Mouse (Mus musculus): Measurements from ENCODE around the gene Syde2. TPM values are rescaled to one million over a fixed set of nuclear protein-coding genes. Genes with fewer than 3 reads are reported as not detected.

Gene Syde2
- polyA plus RNA-seq (2016; fragmentation: Nextera tagmentation; extraction: Ambion mirVana), result 7.3 and 7.5 TPM in 2 replicates

GRCm38 (mm10) chr3:145987268-145987969, at the start of gene Syde2:
Syde2 (plus strand) TSS chr3:145987870.
- peak; percentile 85 for ATAC-seq (ENCODE audit: insufficient number of reproducible peaks, low FRiP score)

DNA sequence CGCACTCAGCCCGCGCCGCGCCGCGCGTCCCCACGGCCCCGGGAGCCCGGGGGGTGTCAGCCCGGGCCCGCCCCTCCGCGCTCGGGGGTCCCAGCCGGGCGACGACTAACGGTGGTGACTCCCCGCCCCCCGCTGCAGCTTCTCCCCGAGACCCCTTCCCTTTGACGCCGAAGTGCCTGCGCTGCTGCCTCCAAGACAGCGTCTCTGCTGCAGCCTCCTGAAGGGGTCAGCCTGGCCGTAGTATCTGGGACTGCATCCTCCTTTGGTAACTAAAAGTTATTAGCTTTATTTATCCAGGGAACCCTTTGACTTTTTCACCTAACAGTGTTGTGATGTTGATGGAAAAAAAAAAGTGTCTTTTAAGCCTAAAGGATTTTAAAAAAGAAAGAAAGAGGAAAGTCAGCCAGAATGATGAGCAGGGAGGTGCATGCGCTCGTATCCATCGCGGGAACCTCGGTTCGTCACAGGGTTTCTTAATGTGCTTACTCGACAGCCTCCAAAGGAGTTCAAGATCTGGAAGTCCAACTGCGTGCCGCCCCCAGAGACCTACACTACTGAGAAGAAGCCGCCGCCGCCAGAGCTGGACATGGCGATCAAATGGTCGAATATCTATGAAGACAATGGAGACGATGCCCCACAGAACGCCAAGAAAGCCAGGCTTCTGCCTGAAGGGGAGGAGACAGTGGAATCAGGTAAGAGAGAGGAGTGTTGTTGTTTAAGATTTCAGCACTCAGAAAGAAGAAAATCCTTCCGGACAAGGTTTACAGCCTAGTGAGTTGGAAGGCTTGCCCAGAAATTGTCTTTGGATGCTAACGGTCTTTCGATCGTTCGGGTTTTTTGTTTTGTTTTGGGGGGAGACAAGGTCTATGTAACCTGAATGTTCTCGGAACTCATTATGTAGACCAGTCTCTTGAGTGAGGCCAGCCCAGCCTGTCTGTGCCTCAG, 49.0 kb upstream of the Syde2 start:
- Histone ChIP-seq H3K4me2 (peak overlapping the region; percentile 90), H3K4me3 (peak overlapping the region; percentile 98), H3K27ac (ENCODE audit: poor library complexity, severe bottlenecking) (peak overlapping the region; percentile 62), H3K36me3 (peaks cover 34% of the 10 kb centered on the region), H3K9me3 (replicated peaks) (no peaks in the 10 kb centered on the region), H3K4me1 (replicated peaks) (peaks cover 24% of the 10 kb centered on the region), H3K9ac (peak overlapping the region; percentile 96), H3K27me3 (replicated peaks) (no peaks in the 10 kb centered on the region)
- 17% methylated on average over 49 of the region's 50 CpGs for WGBS
- ATAC-seq (ENCODE audit: insufficient number of reproducible peaks, low FRiP score), result peak; percentile 20

More at GRCm38 (mm10) chr3:145987268-145987969, at the start of gene Syde2:
- peak within 1 kb of the TSS; percentile 99 for H3K9ac ChIP-seq
- H3K27ac ChIP-seq (ENCODE audit: poor library complexity, severe bottlenecking), result peak within 1 kb of the TSS; percentile 100
- H3K36me3 ChIP-seq, result 0 out of 2 replicates have a peak, but pooled peaks cover 5% of the 10 kb centered on the region
- peaks cover 28% of the 10 kb centered on the region for H3K4me1 ChIP-seq (replicated peaks)
- H3K4me2 ChIP-seq, result peak within 1 kb of the TSS; percentile 80
- no peaks in the 10 kb centered on the region for H3K9me3 ChIP-seq (replicated peaks)
- 1% methylated on average over 57 of the region's 65 CpGs for WGBS
- peak within 1 kb of the TSS; percentile 88 for H3K4me3 ChIP-seq
- H3K27me3 ChIP-seq (replicated peaks), result no peaks in the 10 kb centered on the region

- H3K4me3 ChIP-seq, result peak overlapping the region; percentile 98
- peaks cover 36% of the 10 kb centered on the region for H3K36me3 ChIP-seq
- H3K4me1 ChIP-seq (replicated peaks), result peaks cover 24% of the 10 kb centered on the region
- peak overlapping the region; percentile 90 for H3K4me2 ChIP-seq
- H3K27me3 ChIP-seq (replicated peaks), result no peaks in the 10 kb centered on the region
- H3K9ac ChIP-seq, result peak overlapping the region; percentile 96
- ATAC-seq (ENCODE audit: insufficient number of reproducible peaks, low FRiP score), result no peak
- 58% methylated on average over 12 of the region's 12 CpGs for WGBS
- H3K27ac ChIP-seq (ENCODE audit: poor library complexity, severe bottlenecking), result no peak overlapping the region
- H3K9me3 ChIP-seq (replicated peaks), result no peaks in the 10 kb centered on the region
Observed at GRCm38 (mm10) chr3:145939402-145939801, 48.3 kb upstream of the Syde2 start.

GRCm38 (mm10) chr3:145939971-145940370, 47.7 kb upstream of the Syde2 start:
- peaks cover 38% of the 10 kb centered on the region for H3K36me3 ChIP-seq
- H3K9me3 ChIP-seq (replicated peaks), result no peaks in the 10 kb centered on the region
- no peak overlapping the region for H3K4me3 ChIP-seq
- WGBS, result 78% methylated on average over 4 of the region's 4 CpGs
- peaks cover 24% of the 10 kb centered on the region for H3K4me1 ChIP-seq (replicated peaks)
- H3K27ac ChIP-seq (ENCODE audit: poor library complexity, severe bottlenecking), result no peak overlapping the region
- ATAC-seq (ENCODE audit: insufficient number of reproducible peaks, low FRiP score), result no peak
- H3K27me3 ChIP-seq (replicated peaks), result no peaks in the 10 kb centered on the region
- peak overlapping the region; percentile 96 for H3K9ac ChIP-seq
- no peak overlapping the region for H3K4me2 ChIP-seq

- Histone ChIP-seq H3K27me3 (replicated peaks) (no peaks in the 10 kb centered on the region), H3K9ac (no peak overlapping the region), H3K36me3 (peaks cover 44% of the 10 kb centered on the region), H3K9me3 (replicated peaks) (no peaks in the 10 kb centered on the region), H3K4me1 (replicated peaks) (peaks cover 38% of the 10 kb centered on the region), H3K4me3 (no peak overlapping the region), H3K27ac (ENCODE audit: poor library complexity, severe bottlenecking) (no peak overlapping the region), H3K4me2 (no peak overlapping the region)
- WGBS, result 1% methylated on average over 3 of the region's 3 CpGs
- no peak for ATAC-seq (ENCODE audit: insufficient number of reproducible peaks, low FRiP score)
Observed at GRCm38 (mm10) chr3:145941971-145942370, 45.7 kb upstream of the Syde2 start.

- H3K9me3 ChIP-seq (replicated peaks), result no peaks in the 10 kb centered on the region
- peaks cover 34% of the 10 kb centered on the region for H3K4me1 ChIP-seq (replicated peaks)
- peaks cover 41% of the 10 kb centered on the region for H3K36me3 ChIP-seq
- 77% methylated on average over 7 of the region's 7 CpGs for WGBS
- no peak overlapping the region for H3K4me2 ChIP-seq
- H3K27ac ChIP-seq (ENCODE audit: poor library complexity, severe bottlenecking), result no peak overlapping the region
- no peak overlapping the region for H3K4me3 ChIP-seq
- no peak for ATAC-seq (ENCODE audit: insufficient number of reproducible peaks, low FRiP score)
- no peak overlapping the region for H3K9ac ChIP-seq
- no peaks in the 10 kb centered on the region for H3K27me3 ChIP-seq (replicated peaks)
Observed at GRCm38 (mm10) chr3:145944348-145944747, 43.3 kb upstream of the Syde2 start.

- 82% methylated on average over 3 of the region's 3 CpGs for WGBS
- H3K4me2 ChIP-seq, result no peak overlapping the region
- peaks cover 33% of the 10 kb centered on the region for H3K4me1 ChIP-seq (replicated peaks)
- H3K4me3 ChIP-seq, result no peak overlapping the region
- no peaks in the 10 kb centered on the region for H3K27me3 ChIP-seq (replicated peaks)
- peak overlapping the region; percentile 92; the same call in 1 of the 2 replicates for H3K27ac ChIP-seq (ENCODE audit: poor library complexity, severe bottlenecking)
- no peaks in the 10 kb centered on the region for H3K9me3 ChIP-seq (replicated peaks)
- H3K36me3 ChIP-seq, result peaks cover 32% of the 10 kb centered on the region
- ATAC-seq (ENCODE audit: insufficient number of reproducible peaks, low FRiP score), result no peak
- H3K9ac ChIP-seq, result no peak overlapping the region
Observed at GRCm38 (mm10) chr3:145945904-145946303, 41.8 kb upstream of the Syde2 start.

GRCm38 (mm10) chr3:145946654-145947053, 41.0 kb upstream of the Syde2 start:
- ATAC-seq (ENCODE audit: insufficient number of reproducible peaks, low FRiP score), result no peak
- Histone ChIP-seq H3K27me3 (replicated peaks) (no peaks in the 10 kb centered on the region), H3K4me1 (replicated peaks) (peaks cover 33% of the 10 kb centered on the region), H3K36me3 (peaks cover 27% of the 10 kb centered on the region), H3K9me3 (replicated peaks) (no peaks in the 10 kb centered on the region), H3K9ac (peak overlapping the region; percentile 33), H3K27ac (ENCODE audit: poor library complexity, severe bottlenecking) (peak overlapping the region; percentile 92), H3K4me3 (no peak overlapping the region), H3K4me2 (peak overlapping the region; percentile 18; the same call in 1 of the 2 replicates)
- WGBS, result 23% methylated on average over 2 of the region's 2 CpGs

DNA sequence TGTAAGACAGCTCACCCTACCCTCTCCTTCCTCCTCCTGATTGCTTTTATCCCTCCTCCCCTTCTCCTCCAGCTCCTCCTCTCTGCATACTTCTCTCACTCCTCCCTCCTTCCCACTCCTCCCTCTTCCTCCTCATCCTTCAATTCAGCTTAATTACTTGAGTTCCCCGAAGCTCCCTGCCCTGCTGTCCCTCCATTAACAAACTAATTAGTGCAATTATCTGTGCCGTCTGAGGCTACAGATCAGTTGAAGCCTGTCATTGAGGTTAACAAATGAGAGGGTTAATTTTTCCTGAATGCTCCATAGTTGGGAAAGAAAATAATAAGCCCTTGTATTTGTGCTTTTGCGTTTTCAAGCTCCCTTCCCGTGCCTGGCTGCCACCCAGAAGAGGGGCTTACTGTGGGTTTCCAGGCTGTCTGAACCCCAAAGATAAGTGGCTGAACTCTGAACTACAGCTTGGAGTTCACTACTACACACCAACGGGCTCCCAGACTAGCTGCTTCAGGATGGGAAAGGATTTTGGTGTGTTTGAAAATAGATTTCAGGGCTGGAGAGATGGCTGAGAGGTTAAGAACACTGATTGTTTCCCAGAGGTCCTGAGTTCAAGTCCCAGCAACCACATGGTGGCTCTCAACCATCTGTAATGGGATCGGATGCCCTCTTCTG, 40.0 kb upstream of the Syde2 start:
- no peak overlapping the region for H3K4me3 ChIP-seq
- no peaks in the 10 kb centered on the region for H3K27me3 ChIP-seq (replicated peaks)
- peaks cover 40% of the 10 kb centered on the region for H3K4me1 ChIP-seq (replicated peaks)
- no peak for ATAC-seq (ENCODE audit: insufficient number of reproducible peaks, low FRiP score)
- 0 out of 2 replicates have a peak overlapping the region, but pooled peaks have one; percentile 92 for H3K27ac ChIP-seq (ENCODE audit: poor library complexity, severe bottlenecking)
- H3K36me3 ChIP-seq, result peaks cover 27% of the 10 kb centered on the region
- H3K4me2 ChIP-seq, result no peak overlapping the region
- H3K9ac ChIP-seq, result no peak overlapping the region
- 47% methylated on average over 6 of the region's 6 CpGs for WGBS
- H3K9me3 ChIP-seq (replicated peaks), result no peaks in the 10 kb centered on the region

- peak overlapping the region; percentile 34 for H3K9ac ChIP-seq
- peak; percentile 73 for ATAC-seq (ENCODE audit: insufficient number of reproducible peaks, low FRiP score)
Observed at GRCm38 (mm10) chr3:145950034-145950814, 37.4 kb upstream of the Syde2 start.

More at GRCm38 (mm10) chr3:145950034-145950814, 37.4 kb upstream of the Syde2 start:
- WGBS, result 6% methylated on average over 15 of the region's 15 CpGs
- Histone ChIP-seq H3K9me3 (replicated peaks) (no peaks in the 10 kb centered on the region), H3K27me3 (replicated peaks) (no peaks in the 10 kb centered on the region), H3K4me2 (peak overlapping the region; percentile 61), H3K36me3 (peaks cover 4% of the 10 kb centered on the region), H3K27ac (ENCODE audit: poor library complexity, severe bottlenecking) (no peak overlapping the region), H3K4me3 (peak overlapping the region; percentile 21), H3K4me1 (replicated peaks) (peaks cover 50% of the 10 kb centered on the region)
